Mouse (Mus musculus) kidney, adult 8-10 months (tissue): ENCODE measurements around the gene Pdxp.

Source experiments
- DNase-seq, 2 experiments: peaks; one replicate each; pipeline ENCODE4 v3.0.0; 2022

Gene Pdxp

DNA sequence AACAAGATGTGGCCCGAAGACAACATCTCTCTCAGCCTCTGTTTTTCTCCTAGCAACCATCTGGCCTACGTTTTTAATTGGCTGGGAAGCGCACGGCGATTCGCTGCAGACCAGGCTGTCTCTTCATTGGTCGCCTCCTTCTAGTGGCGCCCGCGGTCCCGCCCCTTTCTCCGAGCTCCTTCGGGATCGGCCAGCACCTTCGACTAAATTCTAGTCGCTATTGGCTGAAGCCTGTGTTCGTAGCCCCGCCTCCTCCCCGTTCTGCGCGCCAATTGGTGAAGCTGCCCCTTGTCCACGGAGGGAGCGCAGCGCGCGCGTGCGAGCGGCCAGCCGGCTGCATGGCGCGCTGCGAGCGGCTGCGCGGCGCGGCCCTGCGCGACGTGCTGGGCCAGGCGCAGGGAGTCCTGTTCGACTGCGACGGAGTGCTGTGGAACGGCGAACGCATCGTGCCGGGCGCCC, at the start of gene Pdxp:
Gene Pdxp, plus strand, starts transcription at position 288 of the 459 bp plus-strand sequence.
- DNase-seq, result peak; percentile 90 to 92

- peak in 1 of 2 experiments; percentile 50 for DNase-seq
Observed at GRCm38 (mm10) chr15:78868398-78868797, 45.3 kb upstream of the Pdxp start.

- DNase-seq, result no peak
Observed at GRCm38 (mm10) chr15:78868826-78869233, 44.9 kb upstream of the Pdxp start.

- DNase-seq, result peak in 1 of 2 experiments; percentile 50
Observed at GRCm38 (mm10) chr15:78869775-78870174, 43.9 kb upstream of the Pdxp start.

- no peak for DNase-seq
Observed at GRCm38 (mm10) chr15:78872021-78872608, 41.6 kb upstream of the Pdxp start.

DNA sequence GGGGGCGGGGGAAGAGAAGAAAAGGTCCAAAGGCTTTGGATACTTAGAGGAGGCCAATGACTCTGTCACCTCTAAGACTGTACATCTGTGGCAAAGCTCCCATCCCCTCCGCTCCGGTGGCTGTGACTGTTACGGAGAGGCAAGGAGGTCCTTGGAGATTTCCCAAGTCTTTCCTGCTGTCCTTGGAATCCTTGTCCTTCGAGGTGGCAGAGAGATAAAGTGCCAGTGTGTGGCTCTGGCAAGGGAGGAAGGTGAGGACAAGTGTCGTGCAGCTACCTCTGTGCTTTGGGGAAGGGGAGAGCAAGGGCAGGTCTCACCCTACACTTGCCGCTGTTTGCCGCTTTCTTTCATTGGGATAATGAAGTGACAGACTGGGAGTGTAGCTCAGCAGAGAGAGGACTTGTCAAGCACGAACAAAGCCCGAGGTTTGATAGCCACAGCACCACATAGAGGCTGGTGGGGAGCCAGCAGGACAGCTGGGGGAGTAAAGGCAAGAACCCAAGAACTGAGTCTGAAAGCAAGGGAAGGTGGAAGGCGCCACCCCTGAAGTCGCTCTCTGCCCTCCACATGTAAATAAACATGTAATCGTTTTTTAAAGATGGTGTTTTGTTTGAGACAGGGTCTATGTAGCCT, 39.8 kb upstream of the Pdxp start:
- DNase-seq, result no peak

DNA sequence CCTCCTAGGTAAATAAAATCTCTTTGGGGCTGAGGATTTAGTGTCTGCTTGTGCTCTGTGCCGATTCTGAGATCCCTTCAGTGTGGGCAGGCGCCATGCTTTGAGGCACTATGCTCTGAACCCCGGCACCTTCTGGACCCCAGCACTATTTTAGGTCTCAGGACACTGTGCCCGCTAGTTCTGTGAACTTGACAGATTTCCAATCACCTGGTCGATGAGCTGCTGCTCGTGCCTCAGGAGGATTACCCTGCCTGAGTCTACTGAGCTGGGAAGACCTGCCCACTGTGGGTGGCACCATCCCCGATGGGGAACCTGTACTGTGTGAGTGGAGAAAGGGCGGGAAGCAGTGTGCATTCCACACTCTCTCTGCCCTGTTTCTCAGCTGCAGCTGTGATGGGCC, 38.7 kb upstream of the Pdxp start:
- no peak for DNase-seq

DNA sequence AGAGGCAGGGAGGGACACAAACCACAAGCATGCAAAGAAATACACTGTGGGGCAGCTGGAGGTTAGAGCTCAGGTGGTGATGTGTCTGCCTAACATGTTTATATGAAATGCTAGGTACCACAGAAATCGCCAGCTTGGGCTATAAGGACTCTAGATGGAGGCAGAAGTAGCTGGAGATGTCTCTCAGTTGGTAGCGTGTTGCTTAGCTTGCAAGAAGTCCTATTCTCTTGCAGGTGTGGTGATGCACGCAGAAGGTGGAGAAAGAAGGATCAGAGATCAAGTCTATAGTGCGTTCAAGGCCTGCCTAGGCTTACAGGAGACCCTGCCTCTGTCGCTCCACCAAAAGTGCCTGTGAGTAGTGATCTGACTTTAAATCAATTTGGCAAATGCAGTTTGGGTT, 38.2 kb upstream of the Pdxp start:
- no peak for DNase-seq

- DNase-seq, result peak; percentile 93 to 94
Observed at GRCm38 (mm10) chr15:78876258-78876696, 37.4 kb upstream of the Pdxp start.

DNA sequence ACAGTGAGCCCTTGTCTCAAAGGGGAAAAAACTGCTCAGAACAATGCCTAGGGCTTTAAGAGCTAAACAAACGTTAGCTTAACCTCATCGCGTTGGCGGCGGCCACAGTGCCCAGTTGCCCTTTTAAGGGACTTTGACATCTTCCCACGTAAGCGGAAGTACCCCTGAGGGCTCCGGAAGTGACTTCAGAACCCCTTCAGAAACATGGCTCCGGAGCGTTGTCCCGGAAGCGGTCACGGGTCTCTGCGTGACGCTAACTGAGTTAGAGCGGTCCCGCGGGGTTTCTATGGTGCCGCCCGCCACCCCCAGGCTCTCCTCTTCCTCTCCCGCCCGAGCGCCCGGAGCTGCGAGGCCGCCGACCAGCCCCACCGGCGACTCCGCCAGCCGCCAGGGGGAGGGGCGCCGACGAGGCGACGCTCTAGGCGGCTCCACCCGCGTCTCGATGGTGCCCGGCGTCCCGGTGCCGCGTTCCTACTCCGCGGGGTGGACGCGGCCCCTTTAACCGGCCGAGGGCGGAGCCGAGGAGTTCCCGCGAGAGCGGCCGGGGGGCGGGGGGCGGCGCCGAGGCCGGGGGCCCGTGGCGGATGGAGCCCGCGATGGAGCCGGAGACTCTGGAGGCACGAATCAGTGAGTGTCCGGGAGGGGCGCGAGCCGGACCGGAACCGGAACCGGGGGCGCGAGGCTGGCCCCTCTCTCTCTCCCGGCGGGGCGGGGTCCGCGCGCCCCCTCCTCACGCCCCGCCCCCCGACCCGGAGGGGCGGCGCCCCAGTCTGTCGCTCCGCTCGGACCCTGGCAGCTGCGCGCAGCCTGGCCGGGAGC, 36.5 kb upstream of the Pdxp start, which contains the start of gene Gga1:
Gene Gga1, plus strand, starts transcription at position 200 of the 819 bp plus-strand sequence.
- peak; percentile 96 to 97 for DNase-seq

DNA sequence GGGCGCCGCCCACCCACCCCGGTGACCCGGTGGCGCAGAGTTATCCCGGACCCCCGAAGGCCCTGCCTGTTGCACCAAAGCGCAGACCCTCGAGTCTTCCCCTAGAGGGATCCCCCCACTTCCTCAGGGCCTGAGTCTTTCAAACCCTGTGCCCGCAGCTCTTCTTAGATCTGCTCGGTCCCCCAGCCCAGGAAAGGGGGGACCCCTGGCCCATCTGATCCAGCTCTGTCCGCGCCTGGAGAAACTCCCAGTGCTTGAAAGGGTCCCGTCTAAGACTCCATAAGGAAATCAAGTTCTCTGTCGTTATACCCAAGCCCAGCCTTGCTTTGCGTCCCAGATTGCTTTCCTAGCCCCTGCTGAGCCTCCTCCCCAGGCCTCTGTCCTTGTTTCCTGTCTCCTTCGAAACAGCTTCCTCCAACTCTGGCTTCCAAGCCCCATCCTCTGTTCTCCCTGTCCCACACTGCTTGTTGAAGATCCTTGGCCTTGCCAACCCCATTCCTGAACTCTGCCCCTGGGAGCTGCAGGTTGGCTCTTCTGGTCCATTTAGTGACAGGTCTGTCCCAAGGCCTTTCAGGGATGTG, 35.8 kb upstream of the Pdxp start:
- peak; percentile 39 to 40 for DNase-seq

GRCm38 (mm10) chr15:78878792-78879516, 34.8 kb upstream of the Pdxp start:
- DNase-seq, result peak in 1 of 2 experiments; percentile 27

- peak in 1 of 2 experiments; percentile 39 for DNase-seq
Observed at GRCm38 (mm10) chr15:78880432-78880831, 33.3 kb upstream of the Pdxp start.

- DNase-seq, result no peak
Observed at GRCm38 (mm10) chr15:78881828-78882227, 31.9 kb upstream of the Pdxp start.

GRCm38 (mm10) chr15:78889401-78889853, 24.3 kb upstream of the Pdxp start:
- no peak for DNase-seq

GRCm38 (mm10) chr15:78892440-78892839, 21.3 kb upstream of the Pdxp start:
- DNase-seq, result no peak

- DNase-seq, result no peak
Observed at GRCm38 (mm10) chr15:78894726-78895125, 19.0 kb upstream of the Pdxp start.

- no peak for DNase-seq
Observed at GRCm38 (mm10) chr15:78895741-78896140, 18.0 kb upstream of the Pdxp start.

DNA sequence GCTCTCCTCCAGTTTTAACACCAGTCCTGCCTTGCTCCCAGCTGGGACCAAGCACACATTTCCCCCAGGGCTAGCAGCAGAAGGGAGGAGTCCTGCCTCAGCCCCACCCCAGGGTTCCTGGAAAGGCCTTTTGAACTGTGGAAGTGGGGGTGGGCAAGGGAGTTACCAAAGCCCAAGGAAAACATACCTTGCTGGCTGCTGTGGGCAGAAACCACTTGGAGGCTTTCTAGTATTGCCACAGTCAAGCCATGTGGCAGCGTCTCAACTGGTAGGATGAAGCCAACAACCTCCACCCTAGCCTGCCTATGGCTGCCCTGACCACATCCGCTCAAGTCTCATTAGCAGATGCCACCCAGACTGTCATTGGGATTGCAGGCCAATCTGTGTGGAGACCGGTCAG, 17.6 kb upstream of the Pdxp start:
- no peak for DNase-seq

- DNase-seq, result no peak
Observed at GRCm38 (mm10) chr15:78897488-78897887, 16.2 kb upstream of the Pdxp start.

- DNase-seq, result no peak
Observed at GRCm38 (mm10) chr15:78898507-78899001, 15.2 kb upstream of the Pdxp start.

- DNase-seq, result no peak
Observed at GRCm38 (mm10) chr15:78899409-78899739, 14.3 kb upstream of the Pdxp start, which contains the start of gene Gm49510. Gm49510 (plus strand) TSS chr15:78899667.
